In the genomic region with DNA sequence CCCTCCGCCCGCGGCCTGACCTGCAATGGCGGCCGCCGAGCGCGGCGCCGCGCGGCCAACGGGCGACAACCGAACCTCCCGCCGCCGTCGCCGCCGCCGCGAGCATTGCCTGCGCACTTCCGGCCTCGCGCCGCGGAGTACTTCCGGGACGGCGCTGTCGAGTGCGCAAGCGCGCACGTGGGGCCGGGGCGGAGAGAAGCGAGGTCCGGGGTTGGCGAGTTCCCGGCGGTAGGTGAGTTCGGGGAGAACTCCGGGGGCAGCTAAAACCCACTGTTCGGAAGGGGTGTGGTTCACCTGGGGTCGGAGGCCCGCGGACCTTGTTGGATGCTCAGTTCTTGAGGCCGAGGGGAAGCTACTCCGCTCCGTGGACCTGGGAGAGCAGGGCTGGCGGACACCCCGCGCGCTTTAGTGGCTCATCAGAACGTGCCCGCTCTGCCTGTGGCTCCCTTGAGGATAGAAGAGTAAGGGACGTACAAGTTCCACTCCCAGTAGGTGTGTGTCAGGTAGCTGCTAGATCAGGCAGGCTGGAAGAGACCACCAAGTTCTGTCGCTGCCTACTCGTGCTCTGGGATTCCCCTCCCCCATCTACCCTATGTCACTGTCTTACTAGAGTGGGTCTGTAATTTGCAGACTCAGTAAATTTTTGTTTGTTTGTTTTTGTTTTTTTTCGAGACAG, we compare ENCODE assay signal across 8 mouse cellular contexts. TPM values are rescaled to one million over a fixed set of nuclear protein-coding genes. Genes with fewer than 3 reads are reported as not detected.
DNase-seq lines count a peak whose midpoint lies in the region; ATAC-seq lines count a peak whose summit lies in the region.

TSS of gene Utp4 (plus strand) at position 156 of the 676 bp plus-strand sequence.

- H3K4me2 ChIP-seq in hindbrain, embryonic 13.5 days: peak within 1 kb of the TSS; percentile 80

- H3K9ac ChIP-seq in hindbrain, embryonic 13.5 days: peak within 1 kb of the TSS; percentile 96

- H3K4me1 ChIP-seq in hindbrain, embryonic 13.5 days (replicated peaks): peaks cover 22% of the 10 kb centered on the region

- peaks cover 33% of the 10 kb centered on the region for H3K36me3 ChIP-seq in hindbrain, embryonic 13.5 days

- ATAC-seq in hindbrain, embryonic 13.5 days (ENCODE audit: low FRiP score): peak; percentile 95

- no peaks in the 10 kb centered on the region for H3K9me3 ChIP-seq in hindbrain, embryonic 13.5 days

- DNase-seq in ZHBTc4 (ENCODE audit: low read depth, low spot score): peak; percentile 94
- DNase-seq in cerebellum, postnatal 25 days: peak; percentile 89 to 94
- DNase-seq in frontal cortex, postnatal 25 days (ENCODE audit: low spot score in 2 of 2): peak; percentile 69 to 78
- DNase-seq in left cerebral cortex, adult 11 months (ENCODE audit: low spot score): peak; percentile 62
- DNase-seq in lung, postnatal 4 days: peak; percentile 91 to 92
- peak; percentile 91 for DNase-seq in retina, postnatal 1 day
- DNase-seq in thymus, postnatal 4 days: peak; percentile 92

- no peaks in the 10 kb centered on the region for H3K27me3 ChIP-seq in hindbrain, embryonic 13.5 days

- peak within 1 kb of the TSS; percentile 97 for H3K27ac ChIP-seq in hindbrain, embryonic 13.5 days

- H3K4me3 ChIP-seq in hindbrain, embryonic 13.5 days: peak within 1 kb of the TSS; percentile 89

- WGBS in hindbrain, embryonic 13.5 days: under 1% methylated on average over 49 of the region's 63 CpGs

RNA-seq across cellular contexts. Expression of gene Utp4, which starts in this region (rescaled TPM):
- polyA plus RNA-seq in hindbrain, embryonic 13.5 days (2015; fragmentation: Nextera tagmentation; extraction: Ambion mirVana): 45.5 and 47.3 TPM in 2 replicates

Comparison
In these comparisons a context has a peak if more than half of its experiments do, and no peak if none do; other contexts are left out.
1. Peak in every context shown above with its lines: DNase-seq, ATAC-seq, H3K4me3 ChIP-seq and H3K27ac ChIP-seq.